Comparison of ENCODE assay signal across 9 mouse cellular contexts in genomic region chr10:120384797-120385600, GRCm38 (mm10).
DNase-seq lines count a peak whose midpoint lies in the region; ATAC-seq lines count a peak whose summit lies in the region.
"Had no signal": no experiment of that assay in that cellular context is flagged by ENCODE, and none has a peak within 500 bp of the region (broad histone marks: within the 10 kb centered on the region; RNA-seq: fewer than 3 reads in every experiment).

No protein-coding gene starts in this region.

- DNase-seq in hindbrain, embryonic 10.5 days (ENCODE audit: low spot score): no peak
- DNase-seq in urinary bladder, postnatal 4 days (ENCODE audit: low spot score in 2 of 2): no peak
- DNase-seq in gastrocnemius, adult 8-10 months (ENCODE audit: low spot score in 2 of 2): no peak
- no peak for DNase-seq in embryo, embryonic 10.5 days (ENCODE audit: low spot score)

- peak overlapping the region; percentile 35 for H3K27ac ChIP-seq in hindbrain, embryonic 10.5 days
- H3K27ac ChIP-seq in hindbrain, embryonic 12.5 days: no peak overlapping the region
- H3K27ac ChIP-seq in heart, embryonic 11.5 days (ENCODE audit: low read depth, low read length): no peak overlapping the region; the same call in 1 of the 2 replicates
- H3K27ac ChIP-seq in kidney, embryonic 14.5 days (ENCODE audit: low read depth, low read length): peak overlapping the region; percentile 42; the same call in 1 of the 2 replicates
- H3K27ac ChIP-seq: forebrain, embryonic 13.5 days had no signal

- no peak overlapping the region for H3K9ac ChIP-seq in hindbrain, embryonic 12.5 days
- no peak overlapping the region for H3K9ac ChIP-seq in heart, embryonic 11.5 days (ENCODE audit: low read depth, low read length)
- no peak overlapping the region for H3K9ac ChIP-seq in kidney, embryonic 14.5 days (ENCODE audit: low read depth, low read length)
- H3K9ac ChIP-seq: forebrain, embryonic 13.5 days had no signal

- H3K27me3 ChIP-seq in hindbrain, embryonic 10.5 days (ENCODE audit: insufficient read depth, poor library complexity, severe bottlenecking): no peaks in the 10 kb centered on the region
- peaks cover 5% of the 10 kb centered on the region for H3K27me3 ChIP-seq in hindbrain, embryonic 12.5 days
- no peaks in the 10 kb centered on the region for H3K27me3 ChIP-seq in heart, embryonic 11.5 days (ENCODE audit: control insufficient read depth, insufficient read depth, low read length)
- H3K27me3 ChIP-seq in kidney, embryonic 14.5 days (ENCODE audit: control insufficient read depth, insufficient read depth, low read length): no peaks in the 10 kb centered on the region

- WGBS in hindbrain, embryonic 10.5 days: 71% methylated on average over 10 of the region's 10 CpGs
- WGBS in hindbrain, embryonic 12.5 days: 68% methylated on average over 10 of the region's 10 CpGs
- WGBS in heart, embryonic 11.5 days (ENCODE audit: insufficient replicate concordance): 39% methylated on average over 10 of the region's 10 CpGs
- 38% methylated on average over 10 of the region's 10 CpGs for WGBS in kidney, embryonic 14.5 days

- no peak overlapping the region for H3K4me2 ChIP-seq in hindbrain, embryonic 12.5 days (replicated peaks)
- peak overlapping the region; percentile 7 for H3K4me2 ChIP-seq in heart, embryonic 11.5 days
- H3K4me2 ChIP-seq in kidney, embryonic 14.5 days (replicated peaks; ENCODE audit: low read depth, low read length): no peak overlapping the region
- H3K4me2 ChIP-seq: forebrain, embryonic 13.5 days had no signal

- 0 out of 2 replicates have a peak, but pooled peaks cover 10% of the 10 kb centered on the region for H3K36me3 ChIP-seq in hindbrain, embryonic 10.5 days
- no peaks in the 10 kb centered on the region for H3K36me3 ChIP-seq in hindbrain, embryonic 12.5 days
- 0 out of 2 replicates have a peak, but pooled peaks cover 2% of the 10 kb centered on the region for H3K36me3 ChIP-seq in heart, embryonic 11.5 days (ENCODE audit: control insufficient read depth, insufficient read depth, low read length)
- no peaks in the 10 kb centered on the region for H3K36me3 ChIP-seq in kidney, embryonic 14.5 days (ENCODE audit: control insufficient read depth, insufficient read depth, low read length)

- H3K9me3 ChIP-seq in hindbrain, embryonic 10.5 days: no peaks in the 10 kb centered on the region
- no peaks in the 10 kb centered on the region for H3K9me3 ChIP-seq in hindbrain, embryonic 12.5 days (replicated peaks)
- no peaks in the 10 kb centered on the region for H3K9me3 ChIP-seq in heart, embryonic 11.5 days (replicated peaks; ENCODE audit: control insufficient read depth, low read length)
- H3K9me3 ChIP-seq in kidney, embryonic 14.5 days (ENCODE audit: control insufficient read depth, low read length): no peaks in the 10 kb centered on the region
- H3K9me3 ChIP-seq: forebrain, embryonic 13.5 days had no signal

- H3K4me3 ChIP-seq in hindbrain, embryonic 10.5 days: no peak overlapping the region
- no peak overlapping the region for H3K4me3 ChIP-seq in hindbrain, embryonic 12.5 days
- no peak overlapping the region for H3K4me3 ChIP-seq in heart, embryonic 11.5 days (ENCODE audit: low read depth, low read length)
- H3K4me3 ChIP-seq in kidney, embryonic 14.5 days (ENCODE audit: low read length): no peak overlapping the region
- H3K4me3 ChIP-seq: forebrain, embryonic 13.5 days had no signal

- no peak for ATAC-seq in hindbrain, embryonic 12.5 days (ENCODE audit: low FRiP score)
- 0 out of 2 replicates have a peak, but pooled peaks have one; percentile 31 for ATAC-seq in heart, embryonic 11.5 days (replicated peaks; ENCODE audit: insufficient number of reproducible peaks, low FRiP score, low TSS enrichment)
- 0 out of 2 replicates have a peak, but pooled peaks have one; percentile 10 for ATAC-seq in kidney, embryonic 14.5 days (ENCODE audit: low FRiP score, low TSS enrichment)
- ATAC-seq in megakaryocyte-erythroid progenitor cell, adult 5-6 weeks (replicated peaks; ENCODE audit: low FRiP score, low TSS enrichment, poor library complexity, severe bottlenecking): peak; percentile 45
- ATAC-seq: forebrain, embryonic 13.5 days had no signal

- peaks cover 57% of the 10 kb centered on the region for H3K4me1 ChIP-seq in hindbrain, embryonic 10.5 days (replicated peaks)
- peaks cover 36% of the 10 kb centered on the region for H3K4me1 ChIP-seq in hindbrain, embryonic 12.5 days
- H3K4me1 ChIP-seq in heart, embryonic 11.5 days (ENCODE audit: control insufficient read depth, insufficient read depth, low read length): peaks cover 29% of the 10 kb centered on the region
- H3K4me1 ChIP-seq in kidney, embryonic 14.5 days (ENCODE audit: control insufficient read depth, insufficient read depth, low read length): peaks cover 48% of the 10 kb centered on the region

Comparison
In these comparisons a context has a peak if more than half of its experiments do, and no peak if none do; other contexts are left out.
1. H3K27ac ChIP-seq: peak in hindbrain, embryonic 10.5 days (single experiment) and kidney, embryonic 14.5 days (single experiment); none in hindbrain, embryonic 12.5 days (single experiment) and heart, embryonic 11.5 days (single experiment).